Mouse (Mus musculus): ENCODE measurements around the gene Slc26a9.
"Not testable (repeated sequence)": the region's sequence is repeated elsewhere in the genome, so short reads cannot be mapped to it uniquely, and the experiment has no call there.

The Slc26a9 gene

GRCm38 (mm10) chr1:131765357-131766001 is 21.7 kb downstream of the Slc26a9 start:
- DNase-seq (ENCODE audit: low spot score): peak; percentile 80

GRCm38 (mm10) chr1:131769296-131769695 is 25.5 kb downstream of the Slc26a9 start:
- no peak for DNase-seq (ENCODE audit: low spot score)

DNA sequence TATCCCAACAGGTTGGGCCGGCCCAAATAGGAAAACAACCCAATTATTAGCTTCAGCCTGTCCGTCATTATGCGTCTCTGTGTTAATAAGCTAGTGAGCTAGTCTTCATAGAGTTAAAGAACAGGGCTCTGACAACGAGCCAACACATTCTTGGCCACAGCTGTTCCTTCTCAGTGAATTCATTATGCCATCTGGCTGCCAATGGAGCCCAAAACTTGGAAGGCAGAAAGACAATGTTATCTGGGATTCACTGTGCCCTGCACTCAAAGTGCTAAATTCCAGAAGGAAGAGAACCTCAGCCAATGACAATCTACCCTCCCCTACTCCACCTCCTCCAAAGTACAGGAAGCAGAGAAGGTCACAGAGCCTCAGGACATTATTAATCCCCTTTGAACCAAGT is 26.8 kb downstream of the Slc26a9 start:
- no peak for DNase-seq (ENCODE audit: low spot score)

DNA sequence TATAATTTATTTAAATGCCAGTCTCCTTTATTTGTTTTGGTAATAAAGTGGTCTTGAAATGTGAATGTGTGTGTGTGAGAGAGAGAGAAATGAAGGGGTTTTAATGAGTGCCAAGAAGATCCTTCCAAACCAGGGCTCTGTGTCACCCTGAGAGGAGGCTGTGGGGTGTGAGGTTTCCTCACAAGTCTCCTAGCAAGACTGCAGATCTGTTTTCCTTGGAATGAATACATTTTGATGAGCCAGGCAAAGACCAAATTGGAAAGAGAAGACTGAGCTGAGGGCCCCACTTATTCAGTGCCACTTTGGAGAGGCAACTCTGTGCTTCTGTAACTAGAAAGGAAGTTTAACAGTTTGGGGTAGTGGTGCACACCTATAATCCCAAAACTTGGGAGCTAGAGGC is 27.6 kb downstream of the Slc26a9 start:
- no peak for DNase-seq (ENCODE audit: low spot score)

GRCm38 (mm10) chr1:131794591-131794990 is 50.8 kb downstream of the Slc26a9 start:
- DNase-seq (ENCODE audit: low spot score): no peak

GRCm38 (mm10) chr1:131795171-131795570 is 51.3 kb downstream of the Slc26a9 start:
- no peak for DNase-seq (ENCODE audit: low spot score)

- peak; percentile 59 for DNase-seq (ENCODE audit: low spot score)
Observed at GRCm38 (mm10) chr1:131797202-131797909, 53.5 kb downstream of the Slc26a9 start, which contains the start of gene Pm20d1. Gene Pm20d1, plus strand, starts transcription at chr1:131797381.

DNA sequence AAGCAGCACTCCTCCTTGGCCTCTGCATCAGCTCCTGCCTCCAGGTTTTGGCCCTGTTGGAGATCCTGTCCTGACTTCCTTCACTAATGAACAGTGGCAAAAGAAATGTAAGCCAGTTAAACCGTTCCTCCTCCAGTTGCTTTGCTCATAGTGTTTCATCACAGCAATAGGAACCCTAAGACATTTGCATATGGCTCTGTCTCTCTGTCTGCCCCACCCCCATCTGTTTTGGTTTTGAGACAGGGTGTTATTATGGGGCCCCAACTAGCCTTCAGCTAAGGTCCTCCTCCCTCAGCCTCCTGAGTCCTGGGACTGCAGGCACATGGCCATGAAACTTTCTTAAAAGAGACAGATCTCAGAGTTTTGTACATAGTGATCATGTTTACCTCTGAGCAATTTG is 56.2 kb downstream of the Slc26a9 start:
- no peak for DNase-seq (ENCODE audit: low spot score)

DNA sequence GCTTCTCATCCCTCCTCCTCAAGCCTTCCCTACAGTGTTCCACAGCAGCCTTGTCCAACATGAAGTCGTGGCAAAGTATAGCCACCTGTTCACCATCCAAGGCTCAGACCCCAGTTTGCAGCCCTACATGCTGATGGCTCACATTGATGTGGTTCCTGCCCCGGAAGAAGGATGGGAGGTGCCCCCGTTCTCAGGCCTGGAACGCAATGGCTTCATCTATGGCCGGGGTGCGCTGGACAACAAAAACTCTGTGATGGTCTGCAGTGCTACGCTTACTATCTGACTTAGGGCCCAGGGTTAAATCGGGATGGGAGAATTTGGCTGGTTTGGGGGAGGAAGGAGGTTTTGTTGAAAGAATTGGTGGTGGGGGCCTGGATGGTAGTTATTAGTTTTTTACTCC is 57.2 kb downstream of the Slc26a9 start:
- DNase-seq (ENCODE audit: low spot score): no peak

DNA sequence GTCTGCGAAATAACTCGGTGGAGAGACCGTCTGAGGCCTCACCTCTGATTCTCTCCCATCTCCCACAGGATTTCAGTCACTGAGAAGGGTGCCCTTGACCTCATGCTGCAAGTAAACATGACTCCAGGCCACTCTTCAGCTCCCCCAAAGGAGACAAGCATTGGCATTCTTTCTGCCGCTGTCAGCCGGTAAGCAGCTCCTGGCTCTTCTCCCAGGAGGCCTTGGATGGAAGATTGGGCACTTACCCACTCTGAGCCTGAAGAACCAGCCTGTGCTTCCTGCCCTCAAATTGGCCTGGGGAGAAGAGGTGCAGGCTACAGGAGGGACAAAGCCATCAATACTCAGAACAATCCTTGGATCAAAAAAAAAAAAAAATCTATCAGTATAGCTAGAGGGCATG is 58.8 kb downstream of the Slc26a9 start:
- DNase-seq (ENCODE audit: low spot score): no peak

DNA sequence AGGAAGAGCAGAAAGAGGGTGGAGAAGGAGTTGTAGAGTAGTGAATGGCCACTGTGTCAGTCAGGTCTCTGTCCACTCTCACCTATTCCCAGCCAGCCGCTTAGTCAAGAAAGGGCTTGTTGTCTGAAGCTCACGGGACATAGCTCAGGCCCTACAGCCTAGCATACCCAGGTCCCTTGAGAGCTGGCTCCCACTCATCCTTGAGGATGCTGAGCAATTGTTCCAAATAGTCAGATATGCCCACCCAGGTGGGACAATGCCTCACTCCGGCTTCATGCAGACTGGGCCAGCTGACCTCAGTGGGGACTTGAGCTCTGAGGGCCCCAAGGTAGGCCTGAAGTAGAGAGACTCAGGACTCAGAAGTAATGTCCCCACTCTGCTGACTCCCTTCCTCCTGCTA is 60.3 kb downstream of the Slc26a9 start:
- DNase-seq (ENCODE audit: low spot score): no peak

GRCm38 (mm10) chr1:131808986-131809385 is 65.2 kb downstream of the Slc26a9 start:
- DNase-seq (ENCODE audit: low spot score): no peak

GRCm38 (mm10) chr1:131809651-131810050 is 65.8 kb downstream of the Slc26a9 start:
- no peak for DNase-seq (ENCODE audit: low spot score)

DNA sequence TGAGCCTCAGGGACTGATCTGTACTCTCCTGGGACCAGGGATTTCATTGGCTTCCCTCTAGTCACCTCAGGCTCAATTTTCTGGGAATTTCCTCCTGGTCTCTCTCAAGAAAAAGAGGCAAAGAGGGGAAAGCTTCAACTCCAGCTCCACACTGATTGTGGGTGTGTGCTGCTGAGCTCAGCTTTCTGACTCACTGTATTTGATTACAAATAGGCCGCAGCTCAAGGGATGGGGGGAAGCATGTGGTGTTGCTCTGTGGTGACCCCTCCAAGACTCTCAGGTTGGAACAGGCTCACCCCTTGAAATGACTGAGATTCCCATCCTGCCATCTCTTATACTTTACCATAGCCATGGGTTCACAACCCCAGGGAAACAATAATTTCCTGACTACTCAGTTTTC is 67.6 kb downstream of the Slc26a9 start:
- DNase-seq (ENCODE audit: low spot score): no peak

DNA sequence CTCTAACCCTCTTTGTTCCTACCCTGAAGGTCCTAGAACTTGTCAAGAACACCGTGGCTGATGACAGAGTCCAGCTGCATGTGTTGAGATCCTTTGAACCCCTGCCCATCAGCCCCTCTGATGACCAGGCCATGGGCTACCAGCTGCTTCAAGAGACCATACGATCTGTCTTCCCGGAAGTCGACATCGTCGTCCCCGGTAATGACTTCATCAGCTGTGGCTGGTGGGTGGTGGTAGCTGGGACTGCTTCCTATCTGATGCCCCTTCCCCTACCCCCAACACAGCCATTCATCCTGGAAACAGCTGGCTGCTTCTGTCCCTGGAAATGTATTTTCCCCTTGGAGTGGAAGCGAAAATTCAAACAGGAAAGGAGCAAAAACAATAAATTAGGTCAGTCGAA is 68.2 kb downstream of the Slc26a9 start:
- DNase-seq (ENCODE audit: low spot score): no peak

GRCm38 (mm10) chr1:131812631-131813295 is 68.9 kb downstream of the Slc26a9 start:
- no peak for DNase-seq (ENCODE audit: low spot score)

DNA sequence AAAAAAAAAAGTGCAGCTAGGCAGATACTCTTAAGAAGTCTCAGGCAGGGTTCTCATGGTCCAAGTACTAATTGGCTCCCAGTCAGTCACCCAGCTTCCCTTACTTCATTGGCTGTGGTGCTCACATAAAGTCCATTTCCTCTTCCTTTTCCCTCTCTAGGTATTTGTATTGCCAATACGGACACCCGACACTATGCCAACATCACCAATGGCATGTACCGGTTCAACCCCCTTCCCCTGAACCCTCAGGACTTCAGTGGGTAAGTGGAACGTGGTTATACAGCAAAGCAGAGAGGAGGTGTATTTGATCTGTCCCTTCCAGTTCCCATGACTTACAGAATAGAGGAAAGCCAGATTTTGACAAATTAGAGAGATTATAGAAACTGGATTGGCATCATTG is 69.9 kb downstream of the Slc26a9 start:
- no peak for DNase-seq (ENCODE audit: low spot score)

- no peak for DNase-seq (ENCODE audit: low spot score)
Observed at GRCm38 (mm10) chr1:131814191-131814590, 70.4 kb downstream of the Slc26a9 start.

- DNase-seq (ENCODE audit: low spot score): no peak
Observed at GRCm38 (mm10) chr1:131816886-131817285, 73.1 kb downstream of the Slc26a9 start.

DNA sequence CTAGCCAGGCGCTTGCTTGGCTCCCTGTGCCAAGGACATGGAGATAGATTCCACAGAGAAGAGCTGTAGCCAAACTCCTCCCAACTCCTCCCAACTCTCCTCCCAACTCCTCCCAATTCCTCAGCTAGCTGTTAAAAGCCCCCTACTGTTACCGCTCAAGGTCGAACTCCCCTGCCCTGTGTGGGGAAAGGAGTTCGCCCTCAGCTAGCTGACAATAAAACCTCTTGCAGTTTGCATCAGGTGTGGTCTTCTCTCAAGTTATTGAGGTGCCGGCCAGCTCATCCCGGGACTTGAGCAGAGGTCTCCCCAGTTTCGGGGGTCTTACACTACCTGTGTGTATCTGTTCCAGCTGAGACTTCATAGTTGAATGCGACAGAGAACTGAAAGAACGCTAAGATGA is 76.5 kb downstream of the Slc26a9 start:
- DNase-seq (ENCODE audit: low spot score): not testable (repeated sequence)

- DNase-seq (ENCODE audit: low spot score): no peak
Observed at GRCm38 (mm10) chr1:131820887-131821328, 77.1 kb downstream of the Slc26a9 start.

All from urinary bladder, postnatal 25 days (tissue).